Mouse (Mus musculus): ENCODE results near the gene Slc12a7. TPM values are rescaled to one million over a fixed set of nuclear protein-coding genes. Genes with fewer than 3 reads are reported as not detected.
A peak's percentile ranks its signal among the peaks of the same experiment; 100 is the strongest.
"Not testable (repeated sequence)": the region's sequence is repeated elsewhere in the genome, so short reads cannot be mapped to it uniquely, and the experiment has no call there.

Slc12a7 gene
- polyA plus RNA-seq, 1 experiment from 2014 or later, result 40.6 TPM

- H3K9ac ChIP-seq, result no peak overlapping the region
- H3K4me1 ChIP-seq, result peaks cover 9% of the 10 kb centered on the region
- no peaks in the 10 kb centered on the region for H3K9me3 ChIP-seq
- H3K27ac ChIP-seq, result no peak overlapping the region
- H3K27me3 ChIP-seq, result no peaks in the 10 kb centered on the region
- no peak overlapping the region for H3K4me3 ChIP-seq (replicated peaks)
- ATAC-seq (ENCODE audit: low FRiP score), result 0 out of 2 replicates have a peak, but pooled peaks have one; percentile 23
- no peaks in the 10 kb centered on the region for H3K36me3 ChIP-seq (replicated peaks)
- no peak overlapping the region for H3K4me2 ChIP-seq
- 41% methylated on average over 8 of the region's 8 CpGs for WGBS
These were observed 9.7 kb upstream of the Slc12a7 start for GRCm38 (mm10) chr13:73723081-73723668.

GRCm38 (mm10) chr13:73725315-73725714 lies 7.6 kb upstream of the Slc12a7 start:
- WGBS, result 93% methylated on average over 5 of the region's 5 CpGs
- Histone ChIP-seq H3K36me3 (replicated peaks) (no peaks in the 10 kb centered on the region), H3K4me2 (no peak overlapping the region), H3K9me3 (no peaks in the 10 kb centered on the region), H3K4me1 (peaks cover 9% of the 10 kb centered on the region), H3K9ac (no peak overlapping the region), H3K4me3 (replicated peaks) (no peak overlapping the region), H3K27me3 (no peaks in the 10 kb centered on the region), H3K27ac (no peak overlapping the region)
- no peak for ATAC-seq (ENCODE audit: low FRiP score)

- no peak overlapping the region for H3K4me2 ChIP-seq
- no peak overlapping the region for H3K9ac ChIP-seq
- H3K27me3 ChIP-seq, result peaks cover 13% of the 10 kb centered on the region
- no peaks in the 10 kb centered on the region for H3K9me3 ChIP-seq
- no peaks in the 10 kb centered on the region for H3K36me3 ChIP-seq (replicated peaks)
- no peak overlapping the region for H3K27ac ChIP-seq
- ATAC-seq (ENCODE audit: low FRiP score), result no peak
- H3K4me1 ChIP-seq, result peaks cover 13% of the 10 kb centered on the region
- no peak overlapping the region for H3K4me3 ChIP-seq (replicated peaks)
- WGBS, result 15% methylated on average over 2 of the region's 2 CpGs
These were observed 5.3 kb upstream of the Slc12a7 start for GRCm38 (mm10) chr13:73727621-73728025.

GRCm38 (mm10) chr13:73728633-73729032 lies 4.3 kb upstream of the Slc12a7 start:
- H3K36me3 ChIP-seq (replicated peaks), result no peaks in the 10 kb centered on the region
- no peaks in the 10 kb centered on the region for H3K9me3 ChIP-seq
- no peak overlapping the region for H3K9ac ChIP-seq
- no peak overlapping the region for H3K4me2 ChIP-seq
- no peak for ATAC-seq (ENCODE audit: low FRiP score)
- H3K27me3 ChIP-seq, result peaks cover 23% of the 10 kb centered on the region
- peaks cover 19% of the 10 kb centered on the region for H3K4me1 ChIP-seq
- no peak overlapping the region for H3K4me3 ChIP-seq (replicated peaks)
- no peak overlapping the region for H3K27ac ChIP-seq

- Histone ChIP-seq H3K27me3 (peaks cover 38% of the 10 kb centered on the region), H3K36me3 (replicated peaks) (no peaks in the 10 kb centered on the region), H3K4me1 (peaks cover 19% of the 10 kb centered on the region), H3K27ac (no peak overlapping the region), H3K9ac (no peak overlapping the region), H3K4me3 (replicated peaks) (no peak overlapping the region), H3K9me3 (no peaks in the 10 kb centered on the region), H3K4me2 (no peak overlapping the region)
- 97% methylated on average over 1 of the region's 1 CpGs for WGBS
- ATAC-seq (ENCODE audit: low FRiP score), result no peak
These were observed 2.0 kb upstream of the Slc12a7 start for GRCm38 (mm10) chr13:73730913-73731312.

GRCm38 (mm10) chr13:73732235-73732634 lies 659 bp upstream of the Slc12a7 start:
- no peaks in the 10 kb centered on the region for H3K9me3 ChIP-seq
- H3K27me3 ChIP-seq, result peaks cover 38% of the 10 kb centered on the region
- no peak overlapping the region for H3K27ac ChIP-seq
- no peaks in the 10 kb centered on the region for H3K36me3 ChIP-seq (replicated peaks)
- peak overlapping the region; percentile 72 for H3K4me2 ChIP-seq
- WGBS, result 85% methylated on average over 7 of the region's 7 CpGs
- no peak overlapping the region for H3K9ac ChIP-seq
- peaks cover 17% of the 10 kb centered on the region for H3K4me1 ChIP-seq
- ATAC-seq (ENCODE audit: low FRiP score), result peak; percentile 40
- peak overlapping the region; percentile 40; the same call in 1 of the 2 replicates for H3K4me3 ChIP-seq (replicated peaks)

GRCm38 (mm10) chr13:73734379-73734778 lies 1.5 kb downstream of the Slc12a7 start:
- Histone ChIP-seq H3K9ac (no peak overlapping the region), H3K9me3 (no peaks in the 10 kb centered on the region), H3K4me1 (peaks cover 10% of the 10 kb centered on the region), H3K27ac (no peak overlapping the region), H3K27me3 (peaks cover 38% of the 10 kb centered on the region), H3K4me3 (replicated peaks) (no peak overlapping the region), H3K4me2 (no peak overlapping the region), H3K36me3 (replicated peaks) (no peaks in the 10 kb centered on the region)
- no peak for ATAC-seq (ENCODE audit: low FRiP score)
- WGBS, result 82% methylated on average over 1 of the region's 1 CpGs

- ATAC-seq (ENCODE audit: low FRiP score), result no peak
- Histone ChIP-seq H3K9me3 (no peaks in the 10 kb centered on the region), H3K9ac (no peak overlapping the region), H3K36me3 (replicated peaks) (no peaks in the 10 kb centered on the region), H3K27ac (no peak overlapping the region), H3K27me3 (peaks cover 38% of the 10 kb centered on the region), H3K4me1 (peaks cover 10% of the 10 kb centered on the region), H3K4me2 (no peak overlapping the region), H3K4me3 (replicated peaks) (no peak overlapping the region)
- WGBS, result 88% methylated on average over 8 of the region's 8 CpGs
These were observed 2.4 kb downstream of the Slc12a7 start for GRCm38 (mm10) chr13:73735270-73735669.

- H3K36me3 ChIP-seq (replicated peaks), result no peaks in the 10 kb centered on the region
- ATAC-seq (ENCODE audit: low FRiP score), result no peak
- H3K4me2 ChIP-seq, result no peak overlapping the region
- H3K27ac ChIP-seq, result no peak overlapping the region
- H3K4me3 ChIP-seq (replicated peaks), result no peak overlapping the region
- H3K9me3 ChIP-seq, result no peaks in the 10 kb centered on the region
- 80% methylated on average over 2 of the region's 2 CpGs for WGBS
- H3K27me3 ChIP-seq, result peaks cover 38% of the 10 kb centered on the region
- H3K9ac ChIP-seq, result no peak overlapping the region
- H3K4me1 ChIP-seq, result peaks cover 10% of the 10 kb centered on the region
These were observed 3.0 kb downstream of the Slc12a7 start for GRCm38 (mm10) chr13:73735928-73736327.

GRCm38 (mm10) chr13:73736943-73737342 lies 4.0 kb downstream of the Slc12a7 start:
- H3K36me3 ChIP-seq (replicated peaks), result no peaks in the 10 kb centered on the region
- peaks cover 10% of the 10 kb centered on the region for H3K4me1 ChIP-seq
- no peak overlapping the region for H3K4me2 ChIP-seq
- H3K27me3 ChIP-seq, result peaks cover 32% of the 10 kb centered on the region
- no peaks in the 10 kb centered on the region for H3K9me3 ChIP-seq
- ATAC-seq (ENCODE audit: low FRiP score), result no peak
- no peak overlapping the region for H3K9ac ChIP-seq
- WGBS, result 83% methylated on average over 3 of the region's 3 CpGs
- H3K27ac ChIP-seq, result no peak overlapping the region
- H3K4me3 ChIP-seq (replicated peaks), result no peak overlapping the region

- ATAC-seq (ENCODE audit: low FRiP score); H3K4me2 ChIP-seq; H3K4me3 ChIP-seq (replicated peaks); H3K27me3 ChIP-seq; H3K36me3 ChIP-seq (replicated peaks); H3K9me3 ChIP-seq; H3K27ac ChIP-seq; H3K9ac ChIP-seq: not testable (repeated sequence)
- WGBS, result 69% methylated on average over 2 of the region's 2 CpGs
- H3K4me1 ChIP-seq, result peaks cover 11% of the 10 kb centered on the region
These were observed 7.6 kb downstream of the Slc12a7 start for GRCm38 (mm10) chr13:73740399-73740944.

- H3K4me1 ChIP-seq, result peaks cover 11% of the 10 kb centered on the region
- WGBS, result 44% methylated on average over 4 of the region's 4 CpGs
These were observed 10.1 kb downstream of the Slc12a7 start for GRCm38 (mm10) chr13:73742944-73743343.

GRCm38 (mm10) chr13:73743662-73744061 lies 10.8 kb downstream of the Slc12a7 start:
- H3K9ac ChIP-seq, result no peak overlapping the region
- H3K4me1 ChIP-seq, result peaks cover 12% of the 10 kb centered on the region
- H3K9me3 ChIP-seq, result no peaks in the 10 kb centered on the region
- WGBS, result 89% methylated on average over 3 of the region's 3 CpGs
- no peaks in the 10 kb centered on the region for H3K36me3 ChIP-seq (replicated peaks)
- no peaks in the 10 kb centered on the region for H3K27me3 ChIP-seq
- H3K4me3 ChIP-seq (replicated peaks), result no peak overlapping the region
- H3K4me2 ChIP-seq, result no peak overlapping the region
- no peak overlapping the region for H3K27ac ChIP-seq
- 0 out of 2 replicates have a peak, but pooled peaks have one; percentile 11 for ATAC-seq (ENCODE audit: low FRiP score)

More at GRCm38 (mm10) chr13:73742944-73743343, 10.1 kb downstream of the Slc12a7 start:
- H3K36me3 ChIP-seq (replicated peaks), result no peaks in the 10 kb centered on the region
- H3K4me2 ChIP-seq, result no peak overlapping the region
- H3K27ac ChIP-seq, result no peak overlapping the region
- H3K27me3 ChIP-seq, result no peaks in the 10 kb centered on the region
- no peak overlapping the region for H3K4me3 ChIP-seq (replicated peaks)
- H3K9me3 ChIP-seq, result no peaks in the 10 kb centered on the region
- no peak overlapping the region for H3K9ac ChIP-seq
- peak; percentile 51; the same call in 1 of the 2 replicates for ATAC-seq (ENCODE audit: low FRiP score)
